Mouse (Mus musculus) hindbrain, embryonic 15.5 days (tissue): ENCODE measurements around the gene Hnrnpl. TPM values are rescaled to one million over a fixed set of nuclear protein-coding genes. Genes with fewer than 3 reads are reported as not detected.

Experiments used
- ATAC-seq: fragments of 200-750 bp; cut with Nextera tagmentation; 2 replicates; pipeline ENCODE4 v1.8.0; 2017; ENCODE audit warnings: low read depth, moderate number of reproducible peaks, moderate TSS enrichment; ENCODE audit not compliant: low FRiP score
- H3K27ac ChIP-seq: fragments of 300-500 bp; sonication (generic); replicated peaks from 2 replicates; pipeline ENCODE4 v1.5.1; 2015; ENCODE audit warnings: mild to moderate bottlenecking, inconsistent platforms
- H3K27me3 ChIP-seq: fragments of 300-500 bp; sonication (generic); 2 replicates; pipeline ENCODE4 v1.6.1; 2015; ENCODE audit warnings: control low read depth, inconsistent platforms
- H3K36me3 ChIP-seq: fragments of 300-500 bp; sonication (generic); 2 replicates; pipeline ENCODE4 v1.6.1; 2015; ENCODE audit warnings: control low read depth, inconsistent platforms
- H3K4me1 ChIP-seq: fragments of 300-500 bp; sonication (generic); replicated peaks from 2 replicates; pipeline ENCODE4 v1.6.1; 2015; ENCODE audit warnings: control low read depth, inconsistent platforms
- H3K4me2 ChIP-seq: fragments of 300-500 bp; sonication (generic); 2 replicates; pipeline ENCODE4 v1.6.1; 2015; ENCODE audit warnings: moderate library complexity, mild to moderate bottlenecking, inconsistent platforms
- H3K4me3 ChIP-seq: fragments of 300-500 bp; sonication (generic); 2 replicates; pipeline ENCODE4 v1.5.1; 2015; ENCODE audit warnings: mild to moderate bottlenecking, inconsistent platforms
- H3K9ac ChIP-seq: fragments of 300-500 bp; sonication (generic); 2 replicates; pipeline ENCODE4 v1.6.1; 2015; ENCODE audit warnings: inconsistent platforms
- H3K9me3 ChIP-seq: fragments of 300-500 bp; sonication (generic); 2 replicates; pipeline ENCODE4 v1.6.1; 2016; ENCODE audit warnings: control low read depth, inconsistent platforms
- WGBS: fragments of 180-500 bp; shearing (Covaris S2); methylation state at CpG from one replicate; pipeline ENCODE4 v1.1.7; 2015; 5-methylcytosine and 5-hydroxymethylcytosine counted together
- polyA plus RNA-seq: library from polyadenylated mRNA; unstranded; fragments of >200 nt; fragmentation: Nextera tagmentation; extraction: Ambion mirVana; gene quantifications from 2 replicates; pipeline ENCODE4 v1.2.1, GENCODE M21; 2015

Gene Hnrnpl
- polyA plus RNA-seq, 1 experiment from 2014 or later = 162 TPM

DNA sequence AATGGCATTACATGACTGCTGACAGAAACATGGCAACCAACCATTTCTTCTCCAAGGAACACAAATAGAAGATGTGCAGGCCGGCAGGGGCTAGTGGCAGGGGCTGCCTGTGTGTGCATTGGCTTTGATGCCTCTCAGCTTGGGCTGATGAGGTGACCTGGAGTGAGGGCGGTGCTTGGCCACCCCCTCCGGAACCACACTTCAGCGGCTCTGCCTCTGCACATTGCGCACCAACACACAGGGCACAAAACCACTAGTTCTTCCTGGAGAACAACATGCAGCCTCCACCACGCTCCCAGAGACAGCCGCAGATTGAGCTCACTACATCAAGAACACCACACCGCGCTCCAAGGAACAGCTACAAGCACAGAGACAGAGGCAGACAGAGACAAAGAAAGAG lies 7.9 kb downstream of the Hnrnpl start:
- ATAC-seq = no peak
- no peak overlapping the region for H3K27ac ChIP-seq
- H3K36me3 ChIP-seq = peaks cover 79% of the 10 kb centered on the region
- H3K9me3 ChIP-seq = no peaks in the 10 kb centered on the region
- H3K9ac ChIP-seq = no peak overlapping the region
- no peak overlapping the region for H3K4me3 ChIP-seq
- peaks cover 72% of the 10 kb centered on the region for H3K4me1 ChIP-seq
- no peak overlapping the region for H3K4me2 ChIP-seq
- WGBS = 82% methylated on average over 9 of the region's 9 CpGs
- H3K27me3 ChIP-seq = no peaks in the 10 kb centered on the region

DNA sequence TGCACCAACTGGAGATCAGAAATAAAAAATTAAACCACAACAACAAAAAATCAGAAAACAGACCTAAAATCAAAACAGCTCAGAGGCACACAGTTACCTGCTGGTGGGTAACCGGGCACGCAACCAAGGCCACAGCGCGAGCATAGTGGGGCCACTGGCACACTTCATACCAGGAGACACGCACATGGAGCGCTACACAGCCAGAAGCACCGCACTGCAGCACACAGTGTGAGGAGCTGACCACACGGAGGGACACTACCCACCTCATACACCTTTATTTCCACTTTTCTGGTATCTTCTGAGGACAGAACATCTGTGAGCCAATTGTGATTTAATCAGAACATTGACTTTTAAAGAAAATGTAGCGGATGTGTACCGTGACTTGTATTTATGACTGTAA lies 8.6 kb downstream of the Hnrnpl start:
- no peak for ATAC-seq
- no peaks in the 10 kb centered on the region for H3K9me3 ChIP-seq
- H3K4me3 ChIP-seq = no peak overlapping the region
- H3K36me3 ChIP-seq = peaks cover 85% of the 10 kb centered on the region
- H3K4me1 ChIP-seq = peaks cover 73% of the 10 kb centered on the region
- 89% methylated on average over 10 of the region's 10 CpGs for WGBS
- H3K27me3 ChIP-seq = no peaks in the 10 kb centered on the region
- H3K27ac ChIP-seq = no peak overlapping the region
- no peak overlapping the region for H3K4me2 ChIP-seq
- H3K9ac ChIP-seq = no peak overlapping the region

- Histone ChIP-seq H3K27ac (no peak overlapping the region), H3K4me2 (no peak overlapping the region), H3K27me3 (no peaks in the 10 kb centered on the region), H3K9ac (no peak overlapping the region), H3K36me3 (peaks cover 91% of the 10 kb centered on the region), H3K4me3 (no peak overlapping the region), H3K4me1 (peaks cover 71% of the 10 kb centered on the region), H3K9me3 (no peaks in the 10 kb centered on the region)
- 62% methylated on average over 6 of the region's 6 CpGs for WGBS
- no peak for ATAC-seq
These were observed 9.2 kb downstream of the Hnrnpl start for GRCm38 (mm10) chr7:28817524-28817923.

DNA sequence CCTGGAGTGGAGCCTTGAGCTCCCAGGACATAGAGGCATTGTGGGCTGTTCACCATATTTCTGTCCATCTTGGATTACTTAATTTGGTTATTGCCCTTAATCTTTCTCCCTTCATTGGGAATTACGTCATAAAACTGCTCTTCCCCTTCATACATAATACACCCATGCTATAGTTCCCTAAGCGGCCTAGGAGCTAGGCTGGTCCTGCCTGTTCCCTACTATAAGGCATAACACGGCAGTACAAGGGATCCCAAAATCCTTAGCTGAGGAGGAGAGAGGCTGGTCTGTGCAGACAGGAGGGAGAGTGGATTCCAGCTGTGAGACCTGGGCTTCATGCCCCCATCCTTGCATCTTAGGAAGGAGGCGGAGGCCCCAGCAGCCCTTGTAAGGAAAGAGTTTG lies 9.6 kb downstream of the Hnrnpl start:
- Histone ChIP-seq H3K9ac (no peak overlapping the region), H3K27ac (no peak overlapping the region), H3K4me1 (peaks cover 67% of the 10 kb centered on the region), H3K4me2 (no peak overlapping the region), H3K4me3 (no peak overlapping the region), H3K9me3 (no peaks in the 10 kb centered on the region), H3K36me3 (peaks cover 92% of the 10 kb centered on the region), H3K27me3 (no peaks in the 10 kb centered on the region)
- 79% methylated on average over 4 of the region's 4 CpGs for WGBS
- no peak for ATAC-seq

GRCm38 (mm10) chr7:28818436-28818835 lies 10.1 kb downstream of the Hnrnpl start:
- H3K9me3 ChIP-seq = no peaks in the 10 kb centered on the region
- H3K9ac ChIP-seq = no peak overlapping the region
- H3K4me1 ChIP-seq = peaks cover 62% of the 10 kb centered on the region
- no peak overlapping the region for H3K27ac ChIP-seq
- no peak overlapping the region for H3K4me2 ChIP-seq
- H3K27me3 ChIP-seq = no peaks in the 10 kb centered on the region
- no peak for ATAC-seq
- H3K36me3 ChIP-seq = peaks cover 88% of the 10 kb centered on the region
- 81% methylated on average over 18 of the region's 18 CpGs for WGBS
- no peak overlapping the region for H3K4me3 ChIP-seq

DNA sequence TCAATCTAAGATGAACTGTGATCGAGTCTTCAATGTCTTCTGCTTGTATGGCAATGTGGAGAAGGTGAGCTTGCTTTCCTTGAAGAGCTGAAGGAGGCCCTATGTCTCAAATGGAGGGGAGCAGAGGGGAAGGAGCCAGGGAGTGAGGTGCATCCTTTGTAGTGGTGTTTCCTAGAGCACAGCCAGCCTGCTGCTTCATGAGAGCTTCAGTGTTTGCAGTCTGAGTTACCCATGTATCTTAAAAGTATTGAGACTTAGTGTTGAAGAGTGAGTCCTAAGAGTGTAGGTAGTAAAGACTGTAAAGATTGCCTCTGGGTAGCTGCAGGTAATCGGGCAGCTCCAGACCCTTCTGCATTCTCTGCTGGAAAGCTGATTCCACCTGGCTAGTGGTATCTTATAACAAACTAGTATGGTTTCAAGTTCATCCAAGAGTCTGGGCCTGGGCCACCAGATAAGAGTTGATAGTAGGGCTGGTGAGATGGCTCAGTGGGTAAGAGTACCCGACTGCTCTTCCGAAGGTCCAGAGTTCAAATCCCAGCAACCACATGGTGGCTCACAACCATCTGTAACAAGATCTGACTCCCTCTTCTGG lies 10.6 kb downstream of the Hnrnpl start:
- Histone ChIP-seq H3K9me3 (no peaks in the 10 kb centered on the region), H3K27ac (no peak overlapping the region), H3K4me1 (peaks cover 58% of the 10 kb centered on the region), H3K36me3 (peaks cover 82% of the 10 kb centered on the region), H3K4me2 (no peak overlapping the region), H3K9ac (no peak overlapping the region), H3K27me3 (no peaks in the 10 kb centered on the region), H3K4me3 (no peak overlapping the region)
- ATAC-seq = no peak
- WGBS = 80% methylated on average over 4 of the region's 4 CpGs

DNA sequence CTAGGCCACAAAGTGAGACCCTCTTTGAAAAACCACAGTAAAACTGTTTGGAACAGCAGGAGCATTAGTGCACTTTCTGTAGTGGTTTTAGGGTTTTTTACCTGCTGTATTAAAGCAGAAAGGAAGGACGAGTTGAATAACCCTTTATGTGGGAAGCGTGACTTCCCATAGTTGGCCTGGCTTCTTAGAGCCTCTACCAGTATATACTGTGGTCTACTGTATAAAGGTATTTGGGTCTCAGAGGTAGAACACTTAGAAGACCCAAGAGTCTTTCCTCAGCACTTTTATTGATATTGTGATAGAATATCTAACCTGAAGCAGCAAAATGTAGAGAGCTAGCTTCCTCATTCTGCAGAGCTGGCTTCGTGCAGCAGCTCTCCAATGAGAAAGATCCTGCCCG lies 11.2 kb downstream of the Hnrnpl start:
- 74% methylated on average over 4 of the region's 4 CpGs for WGBS
- 0 out of 2 replicates have a peak overlapping the region, but pooled peaks have one; percentile 33 for H3K27ac ChIP-seq
- no peak overlapping the region for H3K4me3 ChIP-seq
- H3K27me3 ChIP-seq = no peaks in the 10 kb centered on the region
- H3K9me3 ChIP-seq = no peaks in the 10 kb centered on the region
- H3K9ac ChIP-seq = no peak overlapping the region
- H3K4me2 ChIP-seq = no peak overlapping the region
- peaks cover 76% of the 10 kb centered on the region for H3K36me3 ChIP-seq
- peaks cover 56% of the 10 kb centered on the region for H3K4me1 ChIP-seq
- no peak for ATAC-seq

GRCm38 (mm10) chr7:28820358-28821260 lies 12.3 kb downstream of the Hnrnpl start:
- Histone ChIP-seq H3K4me1 (peaks cover 54% of the 10 kb centered on the region), H3K27ac (peak overlapping the region; percentile 57; the same call in 1 of the 2 replicates)
- WGBS = 25% methylated on average over 12 of the region's 12 CpGs

DNA sequence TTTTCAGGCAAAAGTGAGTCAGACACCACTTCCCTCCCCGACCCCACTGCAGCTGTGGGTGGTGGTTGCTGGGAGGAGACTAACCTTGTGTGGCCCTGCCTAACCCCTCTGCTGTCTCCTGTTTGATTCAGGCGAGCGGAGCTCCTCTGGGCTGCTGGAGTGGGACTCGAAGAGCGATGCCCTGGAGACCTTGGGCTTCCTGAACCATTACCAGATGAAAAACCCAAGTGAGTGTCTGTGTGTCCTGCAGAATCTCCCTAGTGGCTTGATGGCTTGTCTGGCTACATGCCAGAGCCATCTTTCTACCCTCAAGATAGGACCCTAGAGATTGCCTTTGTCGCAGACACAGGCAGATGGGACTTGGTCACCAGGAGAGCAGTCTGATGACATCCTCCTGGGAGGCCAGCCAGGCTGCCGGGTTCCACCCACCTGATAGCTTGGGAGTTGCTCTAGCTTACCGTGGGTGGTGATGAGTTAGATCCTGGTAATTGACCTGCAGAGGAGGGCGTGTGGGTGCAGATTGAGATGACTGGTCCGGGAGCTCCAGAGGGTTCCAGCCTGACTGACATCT lies 13.0 kb downstream of the Hnrnpl start:
- Histone ChIP-seq H3K9ac (no peak overlapping the region), H3K9me3 (no peaks in the 10 kb centered on the region), H3K27me3 (no peaks in the 10 kb centered on the region), H3K27ac (0 out of 2 replicates have a peak overlapping the region, but pooled peaks have one; percentile 12), H3K4me1 (peaks cover 54% of the 10 kb centered on the region), H3K4me3 (no peak overlapping the region), H3K4me2 (no peak overlapping the region), H3K36me3 (peaks cover 59% of the 10 kb centered on the region)
- 36% methylated on average over 10 of the region's 10 CpGs for WGBS
- ATAC-seq = no peak

More at GRCm38 (mm10) chr7:28820358-28821260, 12.3 kb downstream of the Hnrnpl start:
- Histone ChIP-seq H3K4me3 (no peak overlapping the region), H3K9ac (peak overlapping the region; percentile 12; the same call in 1 of the 2 replicates), H3K4me2 (no peak overlapping the region), H3K36me3 (peaks cover 66% of the 10 kb centered on the region), H3K9me3 (no peaks in the 10 kb centered on the region), H3K27me3 (no peaks in the 10 kb centered on the region)
- ATAC-seq = no peak

DNA sequence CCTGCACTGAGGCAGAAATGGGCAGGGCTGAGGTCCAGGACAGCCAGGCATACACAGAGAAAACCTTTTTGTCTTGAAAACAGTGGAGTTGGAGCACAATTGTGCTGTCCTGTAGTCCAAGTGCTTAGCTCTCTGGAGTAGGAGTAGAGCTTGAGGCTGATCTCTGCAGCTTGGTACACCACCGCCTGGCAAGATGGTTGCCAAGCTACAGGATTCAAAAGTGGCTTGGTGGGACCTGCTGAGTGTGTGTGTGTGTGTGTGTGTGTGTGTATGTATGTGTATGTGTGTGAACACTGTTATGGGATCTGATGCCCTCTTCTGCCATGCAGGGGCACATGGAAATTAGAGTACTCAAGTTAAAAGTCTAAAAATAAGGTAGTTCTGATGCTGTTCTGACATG lies 14.2 kb downstream of the Hnrnpl start:
- Histone ChIP-seq H3K4me3 (no peak overlapping the region), H3K4me2 (no peak overlapping the region), H3K27me3 (no peaks in the 10 kb centered on the region), H3K9me3 (no peaks in the 10 kb centered on the region), H3K9ac (no peak overlapping the region), H3K36me3 (peaks cover 46% of the 10 kb centered on the region), H3K4me1 (peaks cover 43% of the 10 kb centered on the region), H3K27ac (no peak overlapping the region)
- no peak for ATAC-seq
- 50% methylated on average over 1 of the region's 1 CpGs for WGBS

GRCm38 (mm10) chr7:28822993-28823903 lies 14.9 kb downstream of the Hnrnpl start:
- Histone ChIP-seq H3K4me3 (no peak overlapping the region), H3K4me1 (peaks cover 40% of the 10 kb centered on the region), H3K27ac (no peak overlapping the region), H3K9me3 (no peaks in the 10 kb centered on the region), H3K36me3 (peaks cover 41% of the 10 kb centered on the region), H3K9ac (no peak overlapping the region), H3K27me3 (no peaks in the 10 kb centered on the region), H3K4me2 (no peak overlapping the region)
- WGBS = 63% methylated on average over 10 of the region's 10 CpGs
- no peak for ATAC-seq
